Mouse (Mus musculus): Measurements from ENCODE around the gene Kctd21. TPM values are rescaled to one million over a fixed set of nuclear protein-coding genes. Genes with fewer than 3 reads are reported as not detected.

The Kctd21 gene
- polyA plus RNA-seq, 1 experiment = 6.8 TPM

- Histone ChIP-seq H3K4me3 (ENCODE audit: insufficient read depth, low read depth, low read length) (no peak overlapping the region), H3K27ac (replicated peaks; ENCODE audit: low read depth, low read length) (no peak overlapping the region), H3K4me1 (ENCODE audit: control insufficient read depth, insufficient read depth, insufficient read length, low read length) (peaks cover 11% of the 10 kb centered on the region)
These were observed 17.3 kb downstream of the Kctd21 start for GRCm38 (mm10) chr7:97349438-97349837.

- Histone ChIP-seq H3K4me1 (ENCODE audit: control insufficient read depth, insufficient read depth, insufficient read length, low read length) (peaks cover 19% of the 10 kb centered on the region), H3K27ac (replicated peaks; ENCODE audit: low read depth, low read length) (no peak overlapping the region), H3K4me3 (ENCODE audit: insufficient read depth, low read depth, low read length) (no peak overlapping the region)
These were observed 18.8 kb downstream of the Kctd21 start for GRCm38 (mm10) chr7:97350891-97351290.

DNA sequence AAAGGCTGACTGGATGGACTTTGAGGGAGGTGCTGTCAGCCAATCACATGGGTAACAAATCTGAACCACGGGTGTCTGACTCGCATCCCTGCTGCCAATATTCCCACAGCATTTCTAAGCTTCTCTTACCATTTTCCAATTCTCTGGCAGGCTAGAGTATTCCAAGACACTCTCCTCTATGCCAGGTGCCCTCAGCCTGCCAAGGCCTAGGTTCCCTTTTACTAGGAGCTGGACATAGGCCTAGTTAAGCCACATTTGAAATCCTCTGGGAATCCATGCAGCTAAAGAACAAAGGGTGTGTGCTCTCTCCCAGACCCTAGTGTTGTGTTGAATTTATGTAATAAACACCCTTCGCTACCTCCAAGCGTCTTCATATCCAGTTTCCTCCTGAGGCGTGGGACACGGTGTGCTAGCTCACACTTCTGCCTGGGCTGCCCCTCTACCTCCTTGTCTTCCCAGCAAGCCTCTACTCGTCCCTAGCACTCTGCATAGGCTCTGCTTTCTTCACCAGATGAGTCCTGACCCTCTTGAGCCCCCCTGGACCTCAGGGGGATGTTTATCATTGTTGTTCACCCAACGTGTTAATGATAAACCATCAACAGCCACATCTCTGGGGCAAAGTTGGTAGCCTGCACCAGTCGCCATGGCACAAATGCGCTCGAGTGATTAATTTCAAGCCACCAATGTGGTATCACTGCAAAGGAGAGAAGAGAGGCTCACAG is 19.8 kb downstream of the Kctd21 start:
- H3K4me1 ChIP-seq (ENCODE audit: control insufficient read depth, insufficient read depth, insufficient read length, low read length) = peaks cover 22% of the 10 kb centered on the region
- no peak overlapping the region for H3K4me3 ChIP-seq (ENCODE audit: insufficient read depth, low read depth, low read length)

GRCm38 (mm10) chr7:97353356-97353755 is 21.2 kb downstream of the Kctd21 start:
- Histone ChIP-seq H3K4me3 (ENCODE audit: insufficient read depth, low read depth, low read length) (no peak overlapping the region), H3K27ac (replicated peaks; ENCODE audit: low read depth, low read length) (no peak overlapping the region), H3K4me1 (ENCODE audit: control insufficient read depth, insufficient read depth, insufficient read length, low read length) (peaks cover 22% of the 10 kb centered on the region)

More for the DNA sequence above, 19.8 kb downstream of the Kctd21 start:
- H3K27ac ChIP-seq (replicated peaks; ENCODE audit: low read depth, low read length) = no peak overlapping the region

GRCm38 (mm10) chr7:97355068-97355841 is 23.1 kb downstream of the Kctd21 start:
- peak overlapping the region; percentile 56 for H3K27ac ChIP-seq (replicated peaks; ENCODE audit: low read depth, low read length)
- H3K4me1 ChIP-seq (ENCODE audit: control insufficient read depth, insufficient read depth, insufficient read length, low read length) = peaks cover 22% of the 10 kb centered on the region
- H3K4me3 ChIP-seq (ENCODE audit: insufficient read depth, low read depth, low read length) = no peak overlapping the region

GRCm38 (mm10) chr7:97356253-97356652 is 24.1 kb downstream of the Kctd21 start:
- Histone ChIP-seq H3K27ac (replicated peaks; ENCODE audit: low read depth, low read length) (peak overlapping the region; percentile 53), H3K4me1 (ENCODE audit: control insufficient read depth, insufficient read depth, insufficient read length, low read length) (peaks cover 18% of the 10 kb centered on the region)

GRCm38 (mm10) chr7:97356875-97357276 is 24.7 kb downstream of the Kctd21 start:
- Histone ChIP-seq H3K27ac (replicated peaks; ENCODE audit: low read depth, low read length) (peak overlapping the region; percentile 56), H3K4me1 (ENCODE audit: control insufficient read depth, insufficient read depth, insufficient read length, low read length) (peaks cover 14% of the 10 kb centered on the region), H3K4me3 (ENCODE audit: insufficient read depth, low read depth, low read length) (no peak overlapping the region)

More at GRCm38 (mm10) chr7:97356253-97356652, 24.1 kb downstream of the Kctd21 start:
- H3K4me3 ChIP-seq (ENCODE audit: insufficient read depth, low read depth, low read length) = no peak overlapping the region

GRCm38 (mm10) chr7:97357840-97358239 is 25.7 kb downstream of the Kctd21 start:
- Histone ChIP-seq H3K4me1 (ENCODE audit: control insufficient read depth, insufficient read depth, insufficient read length, low read length) (peaks cover 14% of the 10 kb centered on the region), H3K27ac (replicated peaks; ENCODE audit: low read depth, low read length) (no peak overlapping the region), H3K4me3 (ENCODE audit: insufficient read depth, low read depth, low read length) (no peak overlapping the region)

- no peak overlapping the region for H3K27ac ChIP-seq (replicated peaks; ENCODE audit: low read depth, low read length)
- peaks cover 14% of the 10 kb centered on the region for H3K4me1 ChIP-seq (ENCODE audit: control insufficient read depth, insufficient read depth, insufficient read length, low read length)
These were observed 26.2 kb downstream of the Kctd21 start for GRCm38 (mm10) chr7:97358347-97358746.

GRCm38 (mm10) chr7:97360166-97360565 is 28.0 kb downstream of the Kctd21 start:
- H3K4me1 ChIP-seq (ENCODE audit: control insufficient read depth, insufficient read depth, insufficient read length, low read length) = peaks cover 8% of the 10 kb centered on the region
- H3K4me3 ChIP-seq (ENCODE audit: insufficient read depth, low read depth, low read length) = no peak overlapping the region
- H3K27ac ChIP-seq (replicated peaks; ENCODE audit: low read depth, low read length) = no peak overlapping the region

More at GRCm38 (mm10) chr7:97358347-97358746, 26.2 kb downstream of the Kctd21 start:
- H3K4me3 ChIP-seq (ENCODE audit: insufficient read depth, low read depth, low read length) = no peak overlapping the region

GRCm38 (mm10) chr7:97360955-97361354 is 28.8 kb downstream of the Kctd21 start:
- Histone ChIP-seq H3K27ac (replicated peaks; ENCODE audit: low read depth, low read length) (no peak overlapping the region), H3K4me1 (ENCODE audit: control insufficient read depth, insufficient read depth, insufficient read length, low read length) (peaks cover 6% of the 10 kb centered on the region), H3K4me3 (ENCODE audit: insufficient read depth, low read depth, low read length) (no peak overlapping the region)

DNA sequence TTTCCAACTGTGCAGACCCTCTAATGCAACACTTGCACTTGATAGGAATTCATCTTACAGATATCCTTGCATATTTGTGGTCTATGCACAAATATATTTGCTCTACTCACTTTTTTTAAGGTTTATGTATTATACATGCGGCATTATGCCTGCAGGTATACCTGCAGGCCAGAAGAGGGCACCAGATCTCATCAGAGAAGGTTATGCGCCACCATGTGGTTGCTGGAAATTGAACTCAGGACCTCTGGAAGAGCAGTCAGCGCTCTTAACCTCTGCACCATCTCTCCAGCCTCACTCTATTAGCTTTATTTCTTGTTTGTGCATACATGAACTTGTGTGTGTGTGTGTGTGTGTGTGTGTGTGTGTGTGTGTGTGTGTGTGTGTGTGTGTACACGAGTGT is 29.3 kb downstream of the Kctd21 start:
- H3K4me1 ChIP-seq (ENCODE audit: control insufficient read depth, insufficient read depth, insufficient read length, low read length) = peaks cover 1% of the 10 kb centered on the region
- no peak overlapping the region for H3K4me3 ChIP-seq (ENCODE audit: insufficient read depth, low read depth, low read length)
- no peak overlapping the region for H3K27ac ChIP-seq (replicated peaks; ENCODE audit: low read depth, low read length)

DNA sequence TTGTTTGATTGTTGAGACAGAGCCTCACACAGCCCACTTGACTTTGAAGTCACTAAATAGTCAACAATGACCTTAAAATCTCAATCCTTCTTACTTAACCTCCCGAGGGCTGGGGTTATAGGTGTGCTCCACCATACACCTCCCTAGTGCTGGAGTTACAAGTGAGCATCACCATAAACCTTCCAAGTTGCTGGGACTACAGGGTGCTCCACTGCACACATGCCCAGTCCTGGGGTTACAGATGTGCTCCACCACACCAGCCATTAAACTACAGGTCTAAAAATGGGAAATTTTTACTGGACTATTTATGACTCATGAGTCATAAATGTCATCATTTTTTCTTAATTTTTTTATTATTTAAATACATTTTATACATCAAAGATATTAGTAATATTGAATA is 33.8 kb downstream of the Kctd21 start:
- H3K4me3 ChIP-seq (ENCODE audit: insufficient read depth, low read depth, low read length) = no peak overlapping the region
- no peak overlapping the region for H3K27ac ChIP-seq (replicated peaks; ENCODE audit: low read depth, low read length)

GRCm38 (mm10) chr7:97375101-97375500 is 43.0 kb downstream of the Kctd21 start:
- Histone ChIP-seq H3K27ac (replicated peaks; ENCODE audit: low read depth, low read length) (no peak overlapping the region), H3K4me1 (ENCODE audit: control insufficient read depth, insufficient read depth, insufficient read length, low read length) (peaks cover 4% of the 10 kb centered on the region), H3K4me3 (ENCODE audit: insufficient read depth, low read depth, low read length) (no peak overlapping the region)

More for the DNA sequence above, 33.8 kb downstream of the Kctd21 start:
- H3K4me1 ChIP-seq (ENCODE audit: control insufficient read depth, insufficient read depth, insufficient read length, low read length) = peaks cover 2% of the 10 kb centered on the region

DNA sequence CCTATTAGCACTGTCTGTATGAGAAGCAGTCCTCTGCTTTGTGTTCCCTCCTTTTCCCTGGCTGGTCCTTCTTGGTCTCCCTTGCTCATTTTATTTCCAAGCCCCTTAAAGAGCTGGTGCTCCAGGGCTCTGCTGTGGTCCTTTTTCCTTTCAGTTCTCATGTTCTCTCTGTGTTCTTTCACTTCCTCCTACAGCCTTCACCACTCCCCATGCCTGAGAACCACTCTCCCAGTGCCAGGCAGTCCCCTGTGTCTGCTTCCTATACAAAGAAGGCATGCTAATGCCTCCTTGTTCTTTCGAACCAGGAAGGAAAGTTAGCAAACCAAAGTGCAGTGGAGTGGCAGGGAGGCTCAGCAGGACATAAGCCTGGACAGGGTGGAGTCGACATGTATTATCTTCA is 43.8 kb downstream of the Kctd21 start:
- Histone ChIP-seq H3K4me1 (ENCODE audit: control insufficient read depth, insufficient read depth, insufficient read length, low read length) (peaks cover 2% of the 10 kb centered on the region), H3K27ac (replicated peaks; ENCODE audit: low read depth, low read length) (no peak overlapping the region), H3K4me3 (ENCODE audit: insufficient read depth, low read depth, low read length) (no peak overlapping the region)

Measured in brown adipose tissue, adult 24 weeks (tissue).